Mouse (Mus musculus) cortical plate, adult 2 months (tissue): Measurements from ENCODE around the gene Ankrd44.

Experiments used
- CTCF ChIP-seq: fragments of 200-500 bp; IDR thresholded peaks from 2 replicates; pipeline ENCODE4 v1.5.1; 2011; ENCODE audit warnings: mild to moderate bottlenecking, control low read depth, low read length; ENCODE audit not compliant: insufficient read depth; ENCODE audit errors: extremely low read depth
- POLR2A ChIP-seq: fragments of 200-500 bp; IDR thresholded peaks from 2 replicates; pipeline ENCODE4 v1.6.1; 2011; ENCODE audit warnings: mild to moderate bottlenecking, low read length, control low read depth; ENCODE audit not compliant: insufficient read depth; ENCODE audit errors: extremely low read depth

DNA sequence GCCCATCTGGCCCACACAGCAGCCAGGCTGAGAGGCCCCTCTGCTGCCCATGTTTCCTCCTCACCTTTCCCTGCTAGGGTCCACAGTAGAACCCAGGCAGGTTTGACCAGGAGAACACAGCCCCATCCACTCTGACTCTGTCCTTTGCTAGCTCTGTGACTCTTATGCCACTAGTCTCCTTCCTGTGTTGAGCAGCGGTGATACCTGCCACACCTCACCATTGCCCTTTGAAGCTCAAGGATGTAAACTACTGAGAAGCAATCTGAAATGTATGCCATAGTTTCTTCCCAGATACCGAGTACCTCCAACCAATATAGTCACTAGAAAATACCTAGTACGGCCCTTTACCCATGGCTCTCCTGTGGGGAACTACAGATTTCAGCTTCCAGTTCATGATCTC, 60.1 kb downstream of the Ankrd44 start:
- TF ChIP-seq CTCF (no peak), POLR2A (no peak)
